Mouse (Mus musculus): ENCODE data around the gene Rasa2. TPM values are rescaled to one million over a fixed set of nuclear protein-coding genes. Genes with fewer than 3 reads are reported as not detected.

Gene Rasa2
- polyA plus RNA-seq, 1 experiment from 2014 or later = 14.0 TPM

- H3K27me3 ChIP-seq (ENCODE audit: control insufficient read depth, insufficient read depth, low read length) = no peaks in the 10 kb centered on the region
Observed at GRCm38 (mm10) chr9:96671249-96671648, 39.8 kb upstream of the Rasa2 start.

GRCm38 (mm10) chr9:96669877-96670276 lies 38.5 kb upstream of the Rasa2 start:
- no peaks in the 10 kb centered on the region for H3K27me3 ChIP-seq (ENCODE audit: control insufficient read depth, insufficient read depth, low read length)
- peak; percentile 100 for ATAC-seq (ENCODE audit: low FRiP score)
- H3K9ac ChIP-seq (ENCODE audit: low read length) = peak overlapping the region; percentile 48; the same call in 1 of the 2 replicates
- peak overlapping the region; percentile 18; the same call in 1 of the 2 replicates for H3K4me3 ChIP-seq (ENCODE audit: low read depth, low read length)
- 4% methylated on average over 15 of the region's 15 CpGs for WGBS
- peak overlapping the region; percentile 53; the same call in 1 of the 2 replicates for H3K27ac ChIP-seq (ENCODE audit: low read depth, low read length)
- H3K9me3 ChIP-seq (ENCODE audit: control insufficient read depth, low read length) = no peaks in the 10 kb centered on the region
- peak; percentile 98 for DNase-seq (ENCODE audit: low spot score, missing footprints)
- H3K36me3 ChIP-seq (ENCODE audit: control insufficient read depth, insufficient read depth, low read length) = no peaks in the 10 kb centered on the region
- no peaks in the 10 kb centered on the region for H3K4me1 ChIP-seq (ENCODE audit: control insufficient read depth, insufficient read depth, low read length)
- peak overlapping the region; percentile 44 for H3K4me2 ChIP-seq

More at GRCm38 (mm10) chr9:96671249-96671648, 39.8 kb upstream of the Rasa2 start:
- H3K9ac ChIP-seq (ENCODE audit: low read length) = no peak overlapping the region
- ATAC-seq (ENCODE audit: low FRiP score) (no peak), DNase-seq (ENCODE audit: low spot score, missing footprints) (peak; percentile 69)
- H3K4me3 ChIP-seq (ENCODE audit: low read depth, low read length) = no peak overlapping the region
- H3K36me3 ChIP-seq (ENCODE audit: control insufficient read depth, insufficient read depth, low read length) = no peaks in the 10 kb centered on the region
- 96% methylated on average over 12 of the region's 12 CpGs for WGBS
- H3K27ac ChIP-seq (ENCODE audit: low read depth, low read length) = no peak overlapping the region
- H3K4me2 ChIP-seq = no peak overlapping the region
- no peaks in the 10 kb centered on the region for H3K4me1 ChIP-seq (ENCODE audit: control insufficient read depth, insufficient read depth, low read length)
- H3K9me3 ChIP-seq (ENCODE audit: control insufficient read depth, low read length) = no peaks in the 10 kb centered on the region

GRCm38 (mm10) chr9:96668628-96669027 lies 37.2 kb upstream of the Rasa2 start:
- 57% methylated on average over 5 of the region's 5 CpGs for WGBS
- DNase-seq (ENCODE audit: low spot score, missing footprints) = peak; percentile 89
- peak; percentile 34; the same call in 1 of the 2 replicates for ATAC-seq (ENCODE audit: low FRiP score)

DNA sequence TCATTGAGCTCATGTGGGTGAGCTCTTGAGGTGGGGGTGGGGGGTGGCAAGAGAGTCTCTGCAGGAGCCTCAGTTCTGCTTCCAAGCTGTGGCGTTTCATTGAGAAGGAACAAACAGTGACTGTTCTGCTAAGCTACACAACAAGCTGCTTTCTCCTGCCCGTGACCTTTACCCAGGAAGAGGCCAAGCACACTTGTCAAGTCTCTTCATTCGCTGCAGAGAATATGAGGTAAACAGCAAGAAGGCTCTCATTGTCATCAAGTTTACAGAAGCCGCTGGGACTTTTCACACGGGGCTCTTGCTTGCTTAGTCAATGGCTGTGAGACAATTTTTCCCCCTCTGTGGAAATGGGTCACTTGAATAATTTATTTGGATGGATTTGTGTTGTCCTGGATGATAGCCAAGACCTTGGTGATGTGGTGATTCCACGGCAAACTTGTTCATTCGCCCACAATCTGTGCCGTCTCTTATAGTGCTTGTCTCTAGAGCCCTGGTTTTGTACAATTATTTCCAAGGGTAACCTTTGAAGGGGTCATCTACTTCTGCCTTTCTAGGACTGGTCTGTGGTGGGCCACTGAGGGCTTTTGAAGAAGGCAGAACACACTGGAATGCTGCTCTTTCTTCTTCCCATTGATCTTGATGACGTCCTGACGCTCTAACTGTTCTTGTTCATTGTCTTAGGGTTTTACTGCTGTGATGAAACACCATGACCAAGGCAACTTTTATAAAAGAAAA lies 29.3 kb upstream of the Rasa2 start:
- no peak overlapping the region for H3K4me2 ChIP-seq
- H3K27me3 ChIP-seq (ENCODE audit: control insufficient read depth, insufficient read depth, low read length) = no peaks in the 10 kb centered on the region
- DNase-seq (ENCODE audit: low spot score, missing footprints) (no peak), ATAC-seq (ENCODE audit: low FRiP score) (peak; percentile 38)
- no peaks in the 10 kb centered on the region for H3K9me3 ChIP-seq (ENCODE audit: control insufficient read depth, low read length)
- WGBS = 78% methylated on average over 10 of the region's 10 CpGs
- H3K4me3 ChIP-seq (ENCODE audit: low read depth, low read length) = no peak overlapping the region
- H3K27ac ChIP-seq (ENCODE audit: low read depth, low read length) = no peak overlapping the region
- no peaks in the 10 kb centered on the region for H3K36me3 ChIP-seq (ENCODE audit: control insufficient read depth, insufficient read depth, low read length)
- H3K9ac ChIP-seq (ENCODE audit: low read length) = no peak overlapping the region
- H3K4me1 ChIP-seq (ENCODE audit: control insufficient read depth, insufficient read depth, low read length) = no peaks in the 10 kb centered on the region

More at GRCm38 (mm10) chr9:96668628-96669027, 37.2 kb upstream of the Rasa2 start:
- H3K27me3 ChIP-seq (ENCODE audit: control insufficient read depth, insufficient read depth, low read length) = no peaks in the 10 kb centered on the region
- no peaks in the 10 kb centered on the region for H3K9me3 ChIP-seq (ENCODE audit: control insufficient read depth, low read length)
- H3K27ac ChIP-seq (ENCODE audit: low read depth, low read length) = no peak overlapping the region
- H3K4me1 ChIP-seq (ENCODE audit: control insufficient read depth, insufficient read depth, low read length) = no peaks in the 10 kb centered on the region
- no peak overlapping the region for H3K4me3 ChIP-seq (ENCODE audit: low read depth, low read length)
- no peaks in the 10 kb centered on the region for H3K36me3 ChIP-seq (ENCODE audit: control insufficient read depth, insufficient read depth, low read length)
- no peak overlapping the region for H3K9ac ChIP-seq (ENCODE audit: low read length)
- no peak overlapping the region for H3K4me2 ChIP-seq

GRCm38 (mm10) chr9:96659801-96660200 lies 28.4 kb upstream of the Rasa2 start:
- 70% methylated on average over 2 of the region's 2 CpGs for WGBS
- Histone ChIP-seq H3K4me3 (ENCODE audit: low read depth, low read length) (no peak overlapping the region), H3K9ac (ENCODE audit: low read length) (no peak overlapping the region), H3K4me2 (no peak overlapping the region), H3K4me1 (ENCODE audit: control insufficient read depth, insufficient read depth, low read length) (no peaks in the 10 kb centered on the region), H3K27ac (ENCODE audit: low read depth, low read length) (no peak overlapping the region), H3K36me3 (ENCODE audit: control insufficient read depth, insufficient read depth, low read length) (no peaks in the 10 kb centered on the region), H3K9me3 (ENCODE audit: control insufficient read depth, low read length) (no peaks in the 10 kb centered on the region), H3K27me3 (ENCODE audit: control insufficient read depth, insufficient read depth, low read length) (no peaks in the 10 kb centered on the region)
- ATAC-seq (ENCODE audit: low FRiP score) = no peak
- no peak for DNase-seq (ENCODE audit: low spot score, missing footprints)

GRCm38 (mm10) chr9:96653538-96653937 lies 22.1 kb upstream of the Rasa2 start:
- ATAC-seq (ENCODE audit: low FRiP score) (no peak), DNase-seq (ENCODE audit: low spot score, missing footprints) (no peak)
- no peak overlapping the region for H3K9ac ChIP-seq (ENCODE audit: low read length)
- H3K4me1 ChIP-seq (ENCODE audit: control insufficient read depth, insufficient read depth, low read length) = no peaks in the 10 kb centered on the region
- 76% methylated on average over 4 of the region's 4 CpGs for WGBS
- no peaks in the 10 kb centered on the region for H3K27me3 ChIP-seq (ENCODE audit: control insufficient read depth, insufficient read depth, low read length)
- H3K9me3 ChIP-seq (ENCODE audit: control insufficient read depth, low read length) = no peaks in the 10 kb centered on the region
- H3K4me2 ChIP-seq = no peak overlapping the region
- no peak overlapping the region for H3K4me3 ChIP-seq (ENCODE audit: low read depth, low read length)
- no peak overlapping the region for H3K27ac ChIP-seq (ENCODE audit: low read depth, low read length)
- no peaks in the 10 kb centered on the region for H3K36me3 ChIP-seq (ENCODE audit: control insufficient read depth, insufficient read depth, low read length)

DNA sequence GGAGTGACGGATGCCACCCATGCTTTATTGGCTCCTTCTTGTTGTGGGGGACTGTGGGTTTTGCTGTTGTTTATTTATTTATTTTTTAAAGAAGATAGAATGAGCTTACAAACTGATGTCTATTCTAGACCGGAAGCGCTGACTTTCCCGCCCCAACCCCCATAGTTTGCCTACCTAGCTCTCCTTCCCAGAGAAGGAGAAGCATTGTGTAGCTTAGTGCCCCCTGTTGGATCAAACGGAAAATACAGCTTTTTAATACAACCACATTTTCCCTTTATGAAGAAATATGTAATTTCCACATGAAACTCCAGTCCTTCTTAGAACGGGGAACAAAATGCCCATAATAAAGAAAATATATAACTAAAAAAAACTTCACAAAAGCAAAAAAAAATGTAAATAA lies 21.3 kb upstream of the Rasa2 start:
- ATAC-seq (ENCODE audit: low FRiP score) (no peak), DNase-seq (ENCODE audit: low spot score, missing footprints) (no peak)
- Histone ChIP-seq H3K9me3 (ENCODE audit: control insufficient read depth, low read length) (no peaks in the 10 kb centered on the region), H3K4me1 (ENCODE audit: control insufficient read depth, insufficient read depth, low read length) (no peaks in the 10 kb centered on the region), H3K4me3 (ENCODE audit: low read depth, low read length) (no peak overlapping the region), H3K27ac (ENCODE audit: low read depth, low read length) (no peak overlapping the region), H3K4me2 (no peak overlapping the region), H3K9ac (ENCODE audit: low read length) (no peak overlapping the region), H3K27me3 (ENCODE audit: control insufficient read depth, insufficient read depth, low read length) (no peaks in the 10 kb centered on the region), H3K36me3 (ENCODE audit: control insufficient read depth, insufficient read depth, low read length) (no peaks in the 10 kb centered on the region)
- 61% methylated on average over 6 of the region's 6 CpGs for WGBS

DNA sequence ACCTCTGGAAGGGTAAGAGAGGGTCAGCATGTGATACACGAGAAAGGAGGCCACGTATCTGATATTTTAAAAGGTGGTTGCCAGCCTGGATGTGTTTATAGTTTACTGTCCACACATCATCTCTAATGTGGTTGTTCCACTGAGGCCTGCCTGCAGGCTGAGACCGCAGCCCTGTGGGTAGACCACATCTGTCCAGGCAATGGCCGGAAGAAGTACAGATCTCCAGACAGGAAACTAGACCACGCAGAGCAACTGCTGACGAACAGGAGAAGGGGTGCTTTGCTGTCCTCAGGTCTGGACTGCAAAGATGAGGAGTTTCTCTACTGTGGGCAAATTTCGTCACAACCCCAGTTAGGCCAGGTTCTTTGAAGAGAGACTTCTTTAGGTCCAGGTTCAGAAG lies 19.4 kb upstream of the Rasa2 start:
- Histone ChIP-seq H3K4me3 (ENCODE audit: low read depth, low read length) (no peak overlapping the region), H3K4me1 (ENCODE audit: control insufficient read depth, insufficient read depth, low read length) (no peaks in the 10 kb centered on the region), H3K4me2 (no peak overlapping the region), H3K9ac (ENCODE audit: low read length) (no peak overlapping the region), H3K27ac (ENCODE audit: low read depth, low read length) (no peak overlapping the region), H3K27me3 (ENCODE audit: control insufficient read depth, insufficient read depth, low read length) (no peaks in the 10 kb centered on the region), H3K9me3 (ENCODE audit: control insufficient read depth, low read length) (no peaks in the 10 kb centered on the region), H3K36me3 (ENCODE audit: control insufficient read depth, insufficient read depth, low read length) (no peaks in the 10 kb centered on the region)
- ATAC-seq (ENCODE audit: low FRiP score) (no peak), DNase-seq (ENCODE audit: low spot score, missing footprints) (no peak)
- 89% methylated on average over 7 of the region's 7 CpGs for WGBS

GRCm38 (mm10) chr9:96649924-96650323 lies 18.5 kb upstream of the Rasa2 start:
- Histone ChIP-seq H3K27ac (ENCODE audit: low read depth, low read length) (no peak overlapping the region), H3K4me2 (no peak overlapping the region), H3K9ac (ENCODE audit: low read length) (no peak overlapping the region), H3K4me3 (ENCODE audit: low read depth, low read length) (no peak overlapping the region), H3K4me1 (ENCODE audit: control insufficient read depth, insufficient read depth, low read length) (no peaks in the 10 kb centered on the region), H3K27me3 (ENCODE audit: control insufficient read depth, insufficient read depth, low read length) (no peaks in the 10 kb centered on the region), H3K36me3 (ENCODE audit: control insufficient read depth, insufficient read depth, low read length) (no peaks in the 10 kb centered on the region), H3K9me3 (ENCODE audit: control insufficient read depth, low read length) (no peaks in the 10 kb centered on the region)
- ATAC-seq (ENCODE audit: low FRiP score) = no peak
- DNase-seq (ENCODE audit: low spot score, missing footprints) = no peak
- 83% methylated on average over 9 of the region's 9 CpGs for WGBS

All from midbrain, embryonic 11.5 days (tissue).